Mouse (Mus musculus): Measurements from ENCODE around the gene Jmjd8. TPM values are rescaled to one million over a fixed set of nuclear protein-coding genes. Genes with fewer than 3 reads are reported as not detected.

The Jmjd8 gene
- polyA plus RNA-seq, 1 experiment = 65.2 TPM

DNA sequence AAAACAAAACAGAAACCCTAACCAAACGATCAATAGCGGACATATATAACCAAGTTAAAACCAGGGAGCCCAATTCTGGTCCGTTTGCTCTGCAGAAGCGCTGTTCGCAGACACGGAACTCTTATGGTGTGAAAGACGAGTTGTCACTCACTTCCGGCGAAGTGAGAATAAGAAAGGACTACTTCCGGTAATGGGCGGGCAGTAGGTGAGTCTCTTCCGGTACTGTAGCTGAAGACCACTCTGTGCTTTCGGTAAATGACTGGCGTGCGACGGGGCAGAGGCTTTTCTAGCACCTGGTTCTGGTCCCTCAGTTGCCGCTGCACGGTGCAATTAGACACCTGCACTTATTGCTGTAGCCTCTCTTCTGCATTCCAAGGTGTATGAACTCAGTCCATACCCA, 5.2 kb upstream of the Jmjd8 start, which contains the start of gene Wdr24:
Gene Wdr24, plus strand, starts transcription at position 176 of the 400 bp plus-strand sequence.
- Histone ChIP-seq H3K4me3 (replicated peaks; ENCODE audit: extremely low read depth, low read depth, low read length) (peak within 1 kb of the TSS; percentile 76), H3K4me1 (ENCODE audit: control insufficient read depth, insufficient read depth, low read length) (peaks cover 9% of the 10 kb centered on the region)
- 0% methylated on average over 18 of the region's 18 CpGs for WGBS
- DNase-seq = peak; percentile 77
- TF ChIP-seq CTCF (IDR thresholded peaks at IDR 0.05; ENCODE audit: insufficient read depth, low read length) = no peak
- TF ChIP-seq POLR2A (IDR thresholded peaks at IDR 0.05; ENCODE audit: borderline replicate concordance, extremely low read depth, low read depth, low read length) = peak; percentile 74; the same call in 1 of the 2 replicates

DNA sequence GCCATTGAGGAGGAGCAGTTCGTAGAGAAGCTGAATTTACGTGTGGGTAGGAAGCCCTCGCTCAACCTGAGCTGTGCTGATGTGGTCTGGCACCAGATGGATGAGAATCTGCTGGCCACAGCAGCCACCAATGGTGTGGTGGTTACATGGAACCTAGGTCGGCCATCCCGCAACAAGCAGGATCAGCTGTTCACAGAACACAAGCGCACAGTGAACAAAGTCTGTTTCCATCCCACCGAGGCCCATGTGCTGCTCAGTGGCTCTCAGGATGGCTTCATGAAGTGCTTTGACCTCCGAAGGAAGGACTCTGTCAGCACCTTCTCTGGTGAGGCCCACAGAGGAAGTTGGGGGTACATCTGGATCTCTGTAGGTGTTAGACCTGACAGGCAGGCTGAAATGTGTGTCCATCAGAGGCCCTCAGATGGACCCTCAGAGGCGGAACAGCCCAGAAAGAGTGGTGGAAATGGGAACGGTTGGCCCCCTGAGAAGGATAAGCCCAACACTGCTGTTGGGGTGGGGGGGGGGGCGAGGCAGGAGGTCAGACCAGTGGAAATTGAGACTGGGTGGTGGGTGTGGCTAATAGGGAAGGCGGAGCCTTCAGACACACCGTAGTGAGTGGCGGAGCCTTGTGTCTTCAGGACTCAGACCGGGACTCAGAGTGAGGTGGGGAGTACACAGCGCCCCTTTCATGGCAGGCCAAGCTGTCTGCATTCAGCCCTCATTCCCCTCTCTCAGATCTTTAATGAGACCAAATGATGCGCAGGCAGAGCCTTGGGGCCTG, 4.1 kb upstream of the Jmjd8 start:
- peaks cover 12% of the 10 kb centered on the region for H3K4me1 ChIP-seq (ENCODE audit: control insufficient read depth, insufficient read depth, low read length)
- no peak for DNase-seq
- TF ChIP-seq POLR2A (IDR thresholded peaks at IDR 0.05; ENCODE audit: borderline replicate concordance, extremely low read depth, low read depth, low read length) (no peak), CTCF (IDR thresholded peaks at IDR 0.05; ENCODE audit: insufficient read depth, low read length) (no peak)
- 70% methylated on average over 16 of the region's 17 CpGs for WGBS
- no peak overlapping the region for H3K4me3 ChIP-seq (replicated peaks; ENCODE audit: extremely low read depth, low read depth, low read length)

DNA sequence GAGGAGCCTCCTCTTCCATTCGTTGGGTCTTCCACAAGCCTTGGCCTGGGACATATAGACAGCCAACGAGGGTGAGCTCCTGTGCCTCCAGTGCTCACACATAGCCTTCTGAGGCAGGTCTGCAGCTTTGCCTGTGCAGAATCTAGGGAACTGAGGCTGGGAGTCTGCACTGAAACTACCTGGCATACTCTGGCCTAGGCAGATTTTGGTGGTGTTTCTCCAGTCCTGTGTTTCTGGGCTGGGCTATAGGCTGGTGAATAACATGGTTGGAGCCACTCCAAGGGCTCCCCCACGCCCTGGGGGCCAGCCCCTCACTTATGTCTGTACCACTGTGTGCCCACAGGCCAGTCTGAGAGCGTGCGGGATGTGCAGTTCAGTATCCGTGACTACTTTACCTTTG, 3.4 kb upstream of the Jmjd8 start:
- no peak for DNase-seq
- H3K4me3 ChIP-seq (replicated peaks; ENCODE audit: extremely low read depth, low read depth, low read length) = no peak overlapping the region
- TF ChIP-seq CTCF (IDR thresholded peaks at IDR 0.05; ENCODE audit: insufficient read depth, low read length) (no peak), POLR2A (IDR thresholded peaks at IDR 0.05; ENCODE audit: borderline replicate concordance, extremely low read depth, low read depth, low read length) (no peak)
- H3K4me1 ChIP-seq (ENCODE audit: control insufficient read depth, insufficient read depth, low read length) = peaks cover 13% of the 10 kb centered on the region
- 86% methylated on average over 6 of the region's 6 CpGs for WGBS

DNA sequence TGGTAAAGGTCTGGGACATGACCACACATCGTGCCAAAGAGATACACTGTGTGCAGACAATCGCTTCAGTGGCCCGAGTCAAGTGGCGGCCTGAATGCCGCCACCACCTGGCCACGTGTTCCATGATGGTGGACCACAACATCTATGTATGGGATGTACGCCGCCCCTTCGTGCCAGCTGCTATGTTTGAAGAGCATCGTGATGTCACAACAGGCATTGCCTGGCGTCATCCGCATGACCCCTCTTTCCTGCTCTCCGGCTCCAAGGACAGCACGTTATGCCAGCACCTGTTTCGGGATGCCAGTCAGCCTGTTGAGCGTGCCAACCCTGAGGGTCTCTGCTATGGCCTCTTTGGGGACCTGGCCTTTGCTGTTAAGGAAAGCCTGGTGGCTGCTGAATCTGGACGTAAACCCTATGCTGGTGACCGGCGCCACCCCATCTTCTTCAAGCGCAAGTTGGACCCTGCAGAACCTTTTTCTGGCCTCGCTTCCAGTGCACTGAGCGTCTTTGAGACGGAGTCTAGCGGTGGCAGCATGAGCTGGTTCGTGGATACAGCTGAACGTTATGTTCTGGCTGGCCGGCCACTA, 2.6 kb upstream of the Jmjd8 start:
- 93% methylated on average over 27 of the region's 27 CpGs for WGBS
- Histone ChIP-seq H3K4me3 (replicated peaks; ENCODE audit: extremely low read depth, low read depth, low read length) (no peak overlapping the region), H3K4me1 (ENCODE audit: control insufficient read depth, insufficient read depth, low read length) (peaks cover 13% of the 10 kb centered on the region)
- DNase-seq = no peak
- TF ChIP-seq CTCF (IDR thresholded peaks at IDR 0.05; ENCODE audit: insufficient read depth, low read length) (no peak), POLR2A (IDR thresholded peaks at IDR 0.05; ENCODE audit: borderline replicate concordance, extremely low read depth, low read depth, low read length) (no peak)

DNA sequence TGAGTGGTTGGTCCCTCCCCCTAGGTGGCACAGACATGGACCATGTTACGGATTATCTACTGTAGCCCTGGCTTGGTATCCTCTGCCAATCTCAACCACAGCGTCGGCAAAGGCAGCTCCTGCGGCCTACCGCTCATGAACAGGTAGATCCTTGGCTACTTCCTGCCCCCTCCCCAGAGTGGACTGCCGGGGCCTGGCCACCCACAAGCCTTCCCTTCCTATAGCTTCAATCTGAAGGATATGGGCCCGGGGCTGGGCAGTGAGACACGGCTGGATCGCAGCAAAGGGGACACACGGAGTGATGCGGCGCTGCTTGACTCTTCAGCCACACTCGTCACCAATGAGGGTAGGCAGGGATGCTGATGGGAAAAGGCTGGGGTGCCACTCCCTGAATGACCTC, 1.7 kb upstream of the Jmjd8 start:
- Histone ChIP-seq H3K4me3 (replicated peaks; ENCODE audit: extremely low read depth, low read depth, low read length) (no peak overlapping the region), H3K4me1 (ENCODE audit: control insufficient read depth, insufficient read depth, low read length) (peaks cover 22% of the 10 kb centered on the region)
- WGBS = 95% methylated on average over 13 of the region's 13 CpGs
- DNase-seq = no peak
- no peak for TF ChIP-seq CTCF (IDR thresholded peaks at IDR 0.05; ENCODE audit: insufficient read depth, low read length)
- no peak for TF ChIP-seq POLR2A (IDR thresholded peaks at IDR 0.05; ENCODE audit: borderline replicate concordance, extremely low read depth, low read depth, low read length)

DNA sequence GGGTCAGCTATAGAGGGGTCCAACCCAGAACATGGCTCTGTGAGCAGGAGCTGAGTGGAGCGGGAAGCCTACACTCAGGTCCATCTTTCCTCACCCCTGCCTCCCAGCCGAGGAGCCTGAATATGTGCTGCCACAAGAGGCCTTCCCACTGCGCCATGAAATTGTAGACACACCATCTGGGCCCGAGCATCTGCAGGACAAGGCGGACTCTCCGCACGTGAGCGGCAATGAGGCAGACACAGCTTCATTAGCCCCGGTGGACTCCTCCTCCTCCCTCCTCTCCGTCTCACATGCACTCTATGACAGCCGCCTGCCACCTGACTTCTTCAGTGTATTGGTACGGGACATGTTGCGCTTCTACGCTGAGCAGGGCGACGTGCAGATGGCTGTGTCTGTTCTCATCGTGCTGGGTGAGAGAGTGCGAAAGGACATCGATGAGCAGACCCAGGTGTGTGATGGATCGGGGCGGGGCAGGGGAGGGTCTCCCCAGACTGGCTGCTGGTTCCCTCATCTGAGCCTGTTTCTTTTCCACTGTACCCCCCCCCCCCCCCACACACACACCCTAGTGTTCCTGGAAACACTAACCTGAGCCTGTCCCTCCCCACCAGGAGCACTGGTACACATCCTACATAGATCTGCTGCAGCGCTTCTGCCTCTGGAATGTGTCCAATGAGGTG, 983 bp upstream of the Jmjd8 start:
- WGBS = 94% methylated on average over 22 of the region's 22 CpGs
- Histone ChIP-seq H3K4me3 (replicated peaks; ENCODE audit: extremely low read depth, low read depth, low read length) (no peak overlapping the region), H3K4me1 (ENCODE audit: control insufficient read depth, insufficient read depth, low read length) (peaks cover 23% of the 10 kb centered on the region)
- TF ChIP-seq CTCF (IDR thresholded peaks at IDR 0.05; ENCODE audit: insufficient read depth, low read length) (no peak), POLR2A (IDR thresholded peaks at IDR 0.05; ENCODE audit: borderline replicate concordance, extremely low read depth, low read depth, low read length) (no peak)
- DNase-seq = no peak

DNA sequence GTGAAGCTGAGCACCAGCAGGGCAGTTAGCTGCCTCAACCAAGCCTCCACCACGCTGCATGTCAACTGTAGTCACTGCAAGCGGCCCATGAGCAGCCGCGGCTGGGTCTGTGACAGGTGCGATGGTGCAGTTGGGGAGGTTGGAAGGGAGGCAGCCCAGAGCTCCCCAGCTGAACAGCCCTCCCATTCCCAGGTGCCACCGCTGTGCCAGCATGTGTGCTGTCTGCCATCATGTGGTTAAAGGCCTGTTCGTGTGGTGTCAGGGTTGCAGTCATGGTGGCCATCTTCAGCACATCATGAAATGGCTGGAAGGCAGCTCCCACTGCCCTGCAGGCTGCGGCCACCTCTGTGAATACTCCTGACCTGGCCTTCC, 458 bp upstream of the Jmjd8 start:
- TF ChIP-seq CTCF (IDR thresholded peaks at IDR 0.05; ENCODE audit: insufficient read depth, low read length) (no peak), POLR2A (IDR thresholded peaks at IDR 0.05; ENCODE audit: borderline replicate concordance, extremely low read depth, low read depth, low read length) (no peak)
- Histone ChIP-seq H3K4me1 (ENCODE audit: control insufficient read depth, insufficient read depth, low read length) (peaks cover 23% of the 10 kb centered on the region), H3K4me3 (replicated peaks; ENCODE audit: extremely low read depth, low read depth, low read length) (peak overlapping the region; percentile 95)
- 76% methylated on average over 8 of the region's 8 CpGs for WGBS
- no peak for DNase-seq

DNA sequence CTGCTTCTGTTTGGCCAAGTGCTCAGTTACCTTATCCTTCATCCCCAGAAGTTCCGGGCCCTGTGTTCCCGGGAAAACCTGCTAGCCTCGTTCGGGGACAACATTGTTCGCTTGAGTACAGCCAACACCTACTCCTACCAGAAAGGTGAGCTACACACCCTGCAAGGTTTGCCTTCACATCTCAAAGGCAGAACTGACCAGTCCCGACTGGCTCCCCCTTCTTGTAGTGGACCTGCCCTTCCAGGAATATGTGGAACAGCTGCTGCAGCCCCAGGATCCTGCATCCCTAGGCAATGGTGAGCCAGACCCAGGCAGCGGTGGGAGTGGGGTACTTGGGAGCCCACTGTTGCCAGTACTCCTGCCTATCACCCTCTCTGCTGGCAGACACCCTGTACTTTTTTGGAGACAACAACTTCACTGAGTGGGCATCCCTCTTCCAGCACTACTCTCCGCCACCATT, 921 bp downstream of the Jmjd8 start:
- no peak for DNase-seq
- H3K4me3 ChIP-seq (replicated peaks; ENCODE audit: extremely low read depth, low read depth, low read length) = peak overlapping the region; percentile 95
- peaks cover 22% of the 10 kb centered on the region for H3K4me1 ChIP-seq (ENCODE audit: control insufficient read depth, insufficient read depth, low read length)
- no peak for TF ChIP-seq POLR2A (IDR thresholded peaks at IDR 0.05; ENCODE audit: borderline replicate concordance, extremely low read depth, low read depth, low read length)
- no peak for TF ChIP-seq CTCF (IDR thresholded peaks at IDR 0.05; ENCODE audit: insufficient read depth, low read length)
- 33% methylated on average over 8 of the region's 8 CpGs for WGBS

DNA sequence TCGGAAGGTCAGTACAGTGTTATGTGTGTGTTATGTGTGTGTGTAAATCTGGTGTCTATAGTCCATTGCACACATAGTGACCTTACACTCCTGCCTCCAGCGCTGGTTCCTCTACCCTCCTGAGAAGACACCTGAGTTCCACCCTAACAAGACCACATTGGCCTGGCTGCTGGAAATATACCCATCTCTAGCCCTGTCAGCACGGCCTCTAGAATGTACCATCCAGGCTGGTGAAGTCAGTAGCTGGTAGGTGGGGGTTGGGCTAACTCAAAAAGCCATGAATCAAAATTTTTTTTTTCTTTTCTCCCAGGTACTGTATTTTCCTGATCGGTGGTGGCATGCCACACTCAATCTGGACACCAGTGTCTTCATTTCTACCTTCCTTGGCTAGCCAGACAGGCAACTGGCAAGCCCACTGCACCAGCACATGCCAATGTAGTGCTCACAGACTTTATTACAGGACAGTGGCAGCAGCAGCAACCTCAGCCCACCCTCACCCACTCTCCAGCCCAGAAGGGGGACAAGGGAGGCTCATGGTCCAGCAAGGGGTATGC, 1.6 kb downstream of the Jmjd8 start:
- Histone ChIP-seq H3K4me1 (ENCODE audit: control insufficient read depth, insufficient read depth, low read length) (peaks cover 24% of the 10 kb centered on the region), H3K4me3 (replicated peaks; ENCODE audit: extremely low read depth, low read depth, low read length) (no peak overlapping the region)
- WGBS = 70% methylated on average over 4 of the region's 4 CpGs
- TF ChIP-seq CTCF (IDR thresholded peaks at IDR 0.05; ENCODE audit: insufficient read depth, low read length) = no peak
- TF ChIP-seq POLR2A (IDR thresholded peaks at IDR 0.05; ENCODE audit: borderline replicate concordance, extremely low read depth, low read depth, low read length) = 0 out of 2 replicates have a peak, but pooled peaks have one; percentile 4
- no peak for DNase-seq

Measured in lung, adult 2 months (tissue).